Mouse (Mus musculus): ENCODE measurements around the gene Olfr710. TPM values are rescaled to one million over a fixed set of nuclear protein-coding genes. Genes with fewer than 3 reads are reported as not detected.
"Not testable (repeated sequence)": the region's sequence is repeated elsewhere in the genome, so short reads cannot be mapped to it uniquely, and the experiment has no call there.

Olfr710 gene
- polyA plus RNA-seq (2015; fragmentation: Nextera tagmentation; extraction: Ambion mirVana): not detected in 2 replicates

DNA sequence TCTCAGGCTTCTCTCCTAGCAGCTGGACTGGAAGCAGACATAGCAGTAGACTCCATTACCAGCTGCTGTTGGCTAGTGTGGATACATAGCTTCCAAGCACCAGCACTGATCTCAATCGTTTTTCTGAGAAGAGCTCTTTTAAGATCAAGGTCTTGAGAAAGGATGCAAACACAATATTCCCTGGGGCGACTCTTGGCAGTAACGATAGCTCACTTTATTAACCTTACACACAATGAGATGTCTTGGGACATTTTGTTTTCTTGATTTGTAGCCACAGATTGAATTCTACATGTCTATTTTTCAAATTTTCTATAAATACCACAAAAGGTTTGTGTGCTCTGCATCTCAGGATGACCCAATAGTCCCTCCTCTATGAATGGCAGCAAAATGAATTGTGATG, at the start of gene Olfr710:
TSS of gene Olfr710 (minus strand) at position 101 of the 400 bp plus-strand sequence.
- H3K4me2 ChIP-seq: no peak within 1 kb of the TSS
- H3K4me1 ChIP-seq: no peaks in the 10 kb centered on the region
- WGBS: 74% methylated on average over 3 of the region's 3 CpGs
- no peaks in the 10 kb centered on the region for H3K9me3 ChIP-seq (replicated peaks)
- H3K36me3 ChIP-seq: no peaks in the 10 kb centered on the region
- ATAC-seq (ENCODE audit: low FRiP score): no peak
- no peak within 1 kb of the TSS for H3K4me3 ChIP-seq (replicated peaks)
- no peaks in the 10 kb centered on the region for H3K27me3 ChIP-seq (replicated peaks)
- H3K27ac ChIP-seq (replicated peaks): no peak within 1 kb of the TSS
- no peak within 1 kb of the TSS for H3K9ac ChIP-seq (replicated peaks)

DNA sequence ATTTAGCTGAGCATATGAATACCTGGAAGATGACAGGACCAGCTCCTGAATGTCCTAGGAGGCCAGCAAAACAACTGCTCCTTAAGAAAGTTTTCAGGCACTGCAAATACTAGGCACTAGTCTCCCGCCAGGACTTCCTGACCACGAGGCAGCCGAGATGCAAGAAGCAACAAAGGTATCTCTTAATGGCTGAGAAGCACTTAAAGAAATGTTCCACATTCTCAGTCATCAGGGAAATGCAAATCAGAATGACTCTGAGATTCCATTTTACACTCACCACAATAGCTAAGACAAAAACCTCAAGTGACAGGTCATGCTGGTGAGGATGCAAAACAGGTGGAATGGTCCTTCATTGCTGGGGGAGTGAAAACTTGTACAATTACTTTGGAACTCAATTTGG, 37.1 kb upstream of the Olfr710 start:
- Histone ChIP-seq H3K27me3 (replicated peaks) (no peaks in the 10 kb centered on the region), H3K36me3 (no peaks in the 10 kb centered on the region), H3K9ac (replicated peaks) (no peak overlapping the region), H3K4me1 (no peaks in the 10 kb centered on the region), H3K4me3 (replicated peaks) (no peak overlapping the region), H3K9me3 (replicated peaks) (no peaks in the 10 kb centered on the region; the same call in 1 of the 2 replicates), H3K4me2 (no peak overlapping the region), H3K27ac (replicated peaks) (no peak overlapping the region)
- WGBS: 94% methylated on average over 3 of the region's 3 CpGs
- ATAC-seq (ENCODE audit: low FRiP score): no peak

DNA sequence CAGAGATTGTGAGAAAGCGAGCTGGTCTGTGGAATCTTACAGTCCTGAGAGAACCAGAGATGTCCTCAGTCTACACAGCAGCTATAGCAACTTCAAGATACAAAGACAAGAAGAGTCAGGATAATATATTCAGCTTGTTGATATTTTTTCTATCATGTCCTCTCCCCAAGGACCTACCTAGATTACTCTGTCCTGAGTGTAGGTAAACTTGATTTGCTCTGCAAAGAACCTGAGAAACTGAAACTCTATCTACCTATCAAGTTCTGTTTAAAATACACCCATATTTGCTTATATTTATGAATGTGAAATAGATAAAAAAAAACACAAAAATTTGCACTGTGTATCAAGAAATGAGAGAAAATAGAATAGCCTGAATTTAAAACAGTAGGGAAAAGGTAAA, 27.2 kb upstream of the Olfr710 start, which contains the start of gene Olfr711:
TSS of gene Olfr711 (minus strand) at position 101 of the 400 bp plus-strand sequence.
- H3K27me3 ChIP-seq (replicated peaks): no peaks in the 10 kb centered on the region
- H3K9ac ChIP-seq (replicated peaks): no peak within 1 kb of the TSS
- no peak for ATAC-seq (ENCODE audit: low FRiP score)
- H3K27ac ChIP-seq (replicated peaks): no peak within 1 kb of the TSS
- no peaks in the 10 kb centered on the region for H3K36me3 ChIP-seq
- no peaks in the 10 kb centered on the region for H3K9me3 ChIP-seq (replicated peaks)
- no peak within 1 kb of the TSS for H3K4me3 ChIP-seq (replicated peaks)
- 88% methylated on average over 1 of the region's 1 CpGs for WGBS
- H3K4me2 ChIP-seq: no peak within 1 kb of the TSS
- H3K4me1 ChIP-seq: no peaks in the 10 kb centered on the region

DNA sequence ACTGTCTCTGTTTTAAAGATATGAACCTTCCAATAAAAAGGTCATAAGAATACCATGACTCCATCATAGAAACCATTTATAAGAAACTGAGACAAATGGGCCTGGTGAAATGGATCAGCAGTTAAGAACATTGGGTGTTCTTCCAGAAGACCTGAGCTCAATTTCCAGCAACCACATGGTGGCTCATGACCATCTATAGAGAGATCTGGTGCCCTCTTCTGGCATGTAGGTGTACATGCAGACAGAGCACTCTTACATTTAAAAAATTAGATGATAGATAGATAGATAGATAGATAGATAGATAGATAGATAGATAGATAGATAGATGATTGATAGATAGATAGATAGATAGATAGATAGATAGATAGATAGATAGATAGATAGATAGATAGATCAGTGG, 19.4 kb upstream of the Olfr710 start:
- H3K4me2 ChIP-seq; H3K9me3 ChIP-seq (replicated peaks); H3K27ac ChIP-seq (replicated peaks); ATAC-seq (ENCODE audit: low FRiP score); H3K4me1 ChIP-seq; H3K27me3 ChIP-seq (replicated peaks); H3K36me3 ChIP-seq; H3K9ac ChIP-seq (replicated peaks); H3K4me3 ChIP-seq (replicated peaks): not testable (repeated sequence)

DNA sequence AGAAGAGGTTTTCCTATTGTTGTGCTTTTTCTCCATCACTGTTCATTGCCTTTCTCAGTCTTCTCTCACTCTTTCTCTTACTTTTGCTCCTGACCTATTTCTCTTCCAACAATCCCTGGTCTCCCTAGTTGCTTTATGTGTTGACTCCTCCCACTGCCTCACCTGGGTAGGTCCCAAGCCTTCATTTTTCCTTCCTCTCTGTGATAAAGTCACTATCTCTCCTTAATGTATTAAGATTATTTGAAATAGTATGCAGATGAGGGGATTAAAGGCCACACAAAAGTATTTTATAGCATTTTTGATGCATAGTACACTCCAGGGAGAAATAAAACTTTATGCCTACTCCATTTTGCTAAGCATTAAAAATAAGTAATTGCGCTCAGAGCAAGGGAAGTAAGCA, 15.7 kb upstream of the Olfr710 start, which contains the start of gene Olfr6:
TSS of gene Olfr6 (minus strand) at position 101 of the 400 bp plus-strand sequence.
- WGBS: 75% methylated on average over 1 of the region's 1 CpGs
- H3K9ac ChIP-seq (replicated peaks): no peak within 1 kb of the TSS

DNA sequence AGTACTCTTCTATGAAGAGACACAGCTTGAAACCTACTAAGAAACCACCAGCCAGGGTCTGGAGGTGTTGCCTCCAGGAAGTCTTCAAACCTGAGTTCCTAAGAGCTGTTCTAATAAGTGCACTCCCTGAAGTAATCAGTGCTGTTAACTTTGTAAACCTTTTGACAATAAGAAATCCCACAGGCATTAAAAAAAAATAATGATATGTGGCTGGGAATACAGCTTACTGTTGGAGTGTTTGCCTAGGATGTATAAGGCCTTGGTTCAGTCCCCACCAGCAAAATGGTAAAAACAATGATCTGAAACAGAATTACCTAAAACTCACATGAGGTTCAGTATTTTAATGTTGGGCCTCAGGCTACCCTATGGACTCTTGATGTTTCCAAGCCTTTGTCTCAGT, 16.0 kb downstream of the Olfr710 start, which contains the start of gene Olfr709-ps1:
TSS of gene Olfr709-ps1 (minus strand) at position 101 of the 400 bp plus-strand sequence.
- Histone ChIP-seq H3K4me1 (no peaks in the 10 kb centered on the region), H3K27ac (replicated peaks) (no peak within 1 kb of the TSS), H3K9ac (replicated peaks) (no peak within 1 kb of the TSS), H3K36me3 (no peaks in the 10 kb centered on the region), H3K4me2 (no peak within 1 kb of the TSS), H3K4me3 (replicated peaks) (no peak within 1 kb of the TSS), H3K27me3 (replicated peaks) (no peaks in the 10 kb centered on the region), H3K9me3 (replicated peaks) (no peaks in the 10 kb centered on the region)
- no peak for ATAC-seq (ENCODE audit: low FRiP score)

More for the DNA sequence above, 15.7 kb upstream of the Olfr710 start, which contains the start of gene Olfr6:
- Histone ChIP-seq H3K27ac (replicated peaks) (no peak within 1 kb of the TSS), H3K4me2 (no peak within 1 kb of the TSS), H3K27me3 (replicated peaks) (no peaks in the 10 kb centered on the region), H3K4me1 (no peaks in the 10 kb centered on the region), H3K9me3 (replicated peaks) (no peaks in the 10 kb centered on the region), H3K4me3 (replicated peaks) (no peak within 1 kb of the TSS), H3K36me3 (no peaks in the 10 kb centered on the region)
- ATAC-seq (ENCODE audit: low FRiP score): no peak

DNA sequence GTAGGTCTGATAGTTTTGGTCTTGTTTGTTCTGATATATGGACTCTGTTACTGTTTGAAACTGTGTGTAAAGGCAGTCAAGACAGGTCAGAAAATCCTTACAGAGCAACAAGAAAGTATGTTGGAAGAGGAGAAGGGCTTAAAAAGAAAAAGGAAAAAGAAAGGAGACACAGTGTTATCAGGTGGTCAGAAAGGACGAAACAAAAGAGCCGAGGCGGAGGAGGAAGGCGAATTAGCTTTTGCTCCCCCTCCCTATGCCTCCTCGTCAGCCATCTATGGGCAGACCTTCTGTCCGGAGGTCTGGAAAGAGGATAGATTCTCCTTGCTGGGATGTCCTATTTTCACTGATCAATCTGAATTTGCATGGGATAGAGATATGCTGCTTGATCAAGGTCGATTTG, 27.2 kb downstream of the Olfr710 start:
- H3K27ac ChIP-seq (replicated peaks); ATAC-seq (ENCODE audit: low FRiP score); H3K9me3 ChIP-seq (replicated peaks); H3K36me3 ChIP-seq; H3K4me1 ChIP-seq; H3K9ac ChIP-seq (replicated peaks); H3K27me3 ChIP-seq (replicated peaks); H3K4me2 ChIP-seq; H3K4me3 ChIP-seq (replicated peaks): not testable (repeated sequence)
- WGBS: 92% methylated on average over 7 of the region's 7 CpGs

DNA sequence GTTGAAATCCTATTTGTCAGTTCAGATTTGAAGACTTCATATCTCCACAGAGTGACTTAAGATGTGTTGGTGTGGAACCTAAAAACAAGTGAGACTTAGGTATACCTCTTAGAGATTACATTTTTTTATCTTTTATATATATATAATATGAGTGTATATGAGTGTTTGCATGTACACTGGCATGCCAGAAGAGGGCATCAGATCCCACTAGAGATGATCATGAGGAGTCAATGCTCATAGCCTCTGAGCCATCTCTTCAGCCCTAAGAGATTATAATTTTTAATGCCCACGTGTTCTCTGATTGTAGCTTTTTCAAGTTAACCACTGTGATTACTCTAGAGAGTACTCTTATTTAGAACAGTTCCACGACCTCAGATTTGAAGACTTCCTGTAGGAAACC, 40.4 kb downstream of the Olfr710 start, which contains the start of gene Olfr1532-ps1:
TSS of gene Olfr1532-ps1 (plus strand) at position 326 of the 400 bp plus-strand sequence.
- WGBS: 78% methylated on average over 2 of the region's 2 CpGs
- no peaks in the 10 kb centered on the region for H3K9me3 ChIP-seq (replicated peaks)
- H3K4me3 ChIP-seq (replicated peaks): no peak within 1 kb of the TSS
- H3K4me2 ChIP-seq: no peak within 1 kb of the TSS
- no peak within 1 kb of the TSS for H3K9ac ChIP-seq (replicated peaks)
- H3K36me3 ChIP-seq: no peaks in the 10 kb centered on the region
- no peak within 1 kb of the TSS for H3K27ac ChIP-seq (replicated peaks)
- ATAC-seq (ENCODE audit: low FRiP score): no peak
- no peaks in the 10 kb centered on the region for H3K27me3 ChIP-seq (replicated peaks)
- H3K4me1 ChIP-seq: no peaks in the 10 kb centered on the region

DNA sequence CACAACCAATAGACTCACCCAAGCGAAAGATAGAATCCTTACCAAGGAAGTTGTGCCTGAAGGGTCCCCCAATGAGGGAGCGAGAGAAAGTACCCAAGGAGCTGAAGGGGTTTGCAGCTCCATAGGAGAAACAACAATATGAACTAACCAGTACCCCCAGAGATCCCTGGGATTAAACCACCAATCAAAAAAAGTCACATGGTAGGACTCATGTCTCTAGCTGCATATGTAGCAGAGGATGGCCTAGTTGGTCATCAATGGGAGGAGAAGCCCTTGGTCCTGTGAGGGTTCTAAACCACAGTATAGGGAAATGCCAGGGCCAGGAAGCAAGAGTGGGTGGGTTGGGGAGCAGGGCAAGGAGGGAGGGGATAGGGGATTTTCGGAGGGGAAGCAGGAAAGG, 47.0 kb downstream of the Olfr710 start, which contains the start of gene Olfr707:
TSS of gene Olfr707 (minus strand) at position 101 of the 400 bp plus-strand sequence.
- not testable (repeated sequence) for H3K9ac ChIP-seq (replicated peaks); ATAC-seq (ENCODE audit: low FRiP score); H3K27ac ChIP-seq (replicated peaks); H3K27me3 ChIP-seq (replicated peaks); H3K4me2 ChIP-seq; H3K4me1 ChIP-seq; H3K9me3 ChIP-seq (replicated peaks); H3K4me3 ChIP-seq (replicated peaks); H3K36me3 ChIP-seq
- WGBS: 89% methylated on average over 3 of the region's 3 CpGs

Other genes with a start within 250 kb of the Olfr710 start
- not detected in 2 replicates for gene Olfr695, start 231.9 kb downstream of the Olfr710 start, polyA plus RNA-seq (2015; fragmentation: Nextera tagmentation; extraction: Ambion mirVana)
- gene Olfr697, start 205.9 kb downstream of the Olfr710 start, polyA plus RNA-seq (2015; fragmentation: Nextera tagmentation; extraction: Ambion mirVana): not detected in 2 replicates
- not detected in 2 replicates for gene Olfr698, start 192.9 kb downstream of the Olfr710 start, polyA plus RNA-seq (2015; fragmentation: Nextera tagmentation; extraction: Ambion mirVana)
- not detected in 2 replicates for gene Olfr699, start 155.1 kb downstream of the Olfr710 start, polyA plus RNA-seq (2015; fragmentation: Nextera tagmentation; extraction: Ambion mirVana)
- gene Olfr700, start 139.5 kb downstream of the Olfr710 start, polyA plus RNA-seq (2015; fragmentation: Nextera tagmentation; extraction: Ambion mirVana): 0.22 TPM in 1 of 2 replicates, not detected in the other
- gene Olfr701, start 134.2 kb downstream of the Olfr710 start, polyA plus RNA-seq (2015; fragmentation: Nextera tagmentation; extraction: Ambion mirVana): not detected in 2 replicates
- gene Olfr702, start 114.4 kb downstream of the Olfr710 start, polyA plus RNA-seq (2015; fragmentation: Nextera tagmentation; extraction: Ambion mirVana): not detected in 2 replicates
- gene Olfr703, start 105.0 kb downstream of the Olfr710 start, polyA plus RNA-seq (2015; fragmentation: Nextera tagmentation; extraction: Ambion mirVana): not detected in 2 replicates
- not detected in 2 replicates for gene Olfr704, start 85.1 kb downstream of the Olfr710 start, polyA plus RNA-seq (2015; fragmentation: Nextera tagmentation; extraction: Ambion mirVana)
- not detected in 2 replicates for gene Olfr705, start 71.4 kb downstream of the Olfr710 start, polyA plus RNA-seq (2015; fragmentation: Nextera tagmentation; extraction: Ambion mirVana)
- gene Olfr706, start 60.1 kb downstream of the Olfr710 start, polyA plus RNA-seq (2015; fragmentation: Nextera tagmentation; extraction: Ambion mirVana): not detected in 2 replicates
- gene Olfr707, start 47.1 kb downstream of the Olfr710 start, polyA plus RNA-seq (2015; fragmentation: Nextera tagmentation; extraction: Ambion mirVana): not detected in 2 replicates
- gene Olfr1532-ps1, start 40.3 kb downstream of the Olfr710 start, polyA plus RNA-seq (2015; fragmentation: Nextera tagmentation; extraction: Ambion mirVana): not detected in 2 replicates
- not detected in 2 replicates for gene Olfr709-ps1, start 16.1 kb downstream of the Olfr710 start, polyA plus RNA-seq (2015; fragmentation: Nextera tagmentation; extraction: Ambion mirVana)
- not detected in 2 replicates for gene Olfr6, start 15.6 kb upstream of the Olfr710 start, polyA plus RNA-seq (2015; fragmentation: Nextera tagmentation; extraction: Ambion mirVana)
- not detected in 2 replicates for gene Olfr711, start 27.1 kb upstream of the Olfr710 start, polyA plus RNA-seq (2015; fragmentation: Nextera tagmentation; extraction: Ambion mirVana)
- gene Olfr2, start 57.8 kb upstream of the Olfr710 start, polyA plus RNA-seq (2015; fragmentation: Nextera tagmentation; extraction: Ambion mirVana): not detected in 2 replicates
- not detected in 2 replicates for gene Olfr713, start 82.9 kb upstream of the Olfr710 start, polyA plus RNA-seq (2015; fragmentation: Nextera tagmentation; extraction: Ambion mirVana)
- gene Olfr714, start 122.7 kb upstream of the Olfr710 start, polyA plus RNA-seq (2015; fragmentation: Nextera tagmentation; extraction: Ambion mirVana): not detected in 2 replicates
- not detected in 2 replicates for gene Olfr17, start 144.9 kb upstream of the Olfr710 start, polyA plus RNA-seq (2015; fragmentation: Nextera tagmentation; extraction: Ambion mirVana)
- not detected in 2 replicates for gene Olfr715b, start 162.1 kb upstream of the Olfr710 start, polyA plus RNA-seq (2015; fragmentation: Nextera tagmentation; extraction: Ambion mirVana)
- not detected in 2 replicates for gene Olfr715, start 182.8 kb upstream of the Olfr710 start, polyA plus RNA-seq (2015; fragmentation: Nextera tagmentation; extraction: Ambion mirVana)
- not detected in 2 replicates for gene Olfr716, start 190.0 kb upstream of the Olfr710 start, polyA plus RNA-seq (2015; fragmentation: Nextera tagmentation; extraction: Ambion mirVana)
- not detected in 2 replicates for gene Nlrp14, start 218.7 kb upstream of the Olfr710 start, polyA plus RNA-seq (2015; fragmentation: Nextera tagmentation; extraction: Ambion mirVana)